ENCODE assay signal across 11 mouse cellular contexts in the genomic region with DNA sequence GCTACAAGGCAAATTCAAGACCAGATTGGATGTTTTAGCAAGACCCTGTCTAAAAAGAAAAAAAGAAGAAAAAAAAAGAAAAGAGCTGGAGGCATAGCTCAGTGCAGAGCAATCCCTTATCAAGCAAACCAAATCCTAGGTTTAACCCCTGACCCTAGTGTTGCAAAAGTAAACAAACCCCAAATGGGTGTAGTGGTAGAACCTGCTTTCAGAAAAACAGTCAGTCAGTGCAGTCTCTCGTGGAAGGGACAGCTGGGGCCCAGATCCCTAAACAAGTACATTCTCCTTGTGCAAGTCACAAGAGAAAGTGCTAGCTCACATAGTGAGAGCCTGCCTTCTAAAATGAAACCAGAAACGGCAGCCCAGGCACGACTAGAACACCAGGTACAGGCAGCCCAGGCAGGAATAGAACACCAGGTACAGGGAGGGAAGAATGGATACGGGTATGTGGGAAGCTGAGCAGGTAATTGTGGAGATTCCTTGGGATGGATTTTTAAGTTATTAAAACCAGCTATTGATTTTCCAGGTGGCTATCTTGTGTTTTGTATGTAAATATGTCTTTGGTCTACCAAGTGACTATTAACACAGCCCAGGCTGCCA. TPM values are rescaled to one million over a fixed set of nuclear protein-coding genes. Genes with fewer than 3 reads are reported as not detected.
DNase-seq lines count a peak whose midpoint lies in the region; ATAC-seq lines count a peak whose summit lies in the region.
"Had no signal": no experiment of that assay in that cellular context is flagged by ENCODE, and none has a peak within 500 bp of the region (broad histone marks: within the 10 kb centered on the region; RNA-seq: fewer than 3 reads in every experiment).

No protein-coding gene starts in this region.

- DNase-seq in gastrocnemius, postnatal 10 days: peak; percentile 44
- no peak for DNase-seq in gastrocnemius, postnatal 25 days
- peak; percentile 38 to 41 for DNase-seq in right cerebral cortex, postnatal 10 days (ENCODE audit: low spot score in 2 of 2)
- DNase-seq in right cerebral cortex, postnatal 25 days: no peak
- no peak for DNase-seq in liver, embryonic 11.5 days (ENCODE audit: low spot score)
- peak; percentile 50 for DNase-seq in thymus, postnatal 4 days
- DNase-seq in midbrain, embryonic 11.5 days (ENCODE audit: low spot score, missing footprints): no peak
- no peak for DNase-seq in frontal cortex, postnatal 14 days (ENCODE audit: low spot score in 2 of 2)

- H3K9ac ChIP-seq in liver, embryonic 11.5 days (ENCODE audit: low read depth, low read length): no peak overlapping the region
- H3K9ac ChIP-seq in midbrain, embryonic 11.5 days (ENCODE audit: low read length): no peak overlapping the region
- H3K9ac ChIP-seq: limb, embryonic 12.5 days had no signal

- H3K4me2 ChIP-seq in liver, embryonic 11.5 days: peak overlapping the region; percentile 26
- no peak overlapping the region for H3K4me2 ChIP-seq in midbrain, embryonic 11.5 days
- H3K4me2 ChIP-seq: limb, embryonic 12.5 days had no signal

- peaks cover 5% of the 10 kb centered on the region for H3K4me1 ChIP-seq in liver, embryonic 11.5 days (replicated peaks; ENCODE audit: control insufficient read depth, insufficient read depth, low read length)
- no peaks in the 10 kb centered on the region for H3K4me1 ChIP-seq in midbrain, embryonic 11.5 days (ENCODE audit: control insufficient read depth, insufficient read depth, low read length)
- H3K4me1 ChIP-seq: limb, embryonic 12.5 days had no signal

- no peaks in the 10 kb centered on the region for H3K27me3 ChIP-seq in liver, embryonic 11.5 days (replicated peaks; ENCODE audit: control insufficient read depth, insufficient read depth, low read length)
- H3K27me3 ChIP-seq in midbrain, embryonic 11.5 days (ENCODE audit: control insufficient read depth, insufficient read depth, low read length): no peaks in the 10 kb centered on the region
- H3K27me3 ChIP-seq: limb, embryonic 12.5 days had no signal

- H3K9me3 ChIP-seq in liver, embryonic 11.5 days (ENCODE audit: control insufficient read depth, low read length): no peaks in the 10 kb centered on the region
- H3K9me3 ChIP-seq in midbrain, embryonic 11.5 days (ENCODE audit: control insufficient read depth, low read length): no peaks in the 10 kb centered on the region
- H3K9me3 ChIP-seq: limb, embryonic 12.5 days had no signal

- ATAC-seq in liver, embryonic 11.5 days (replicated peaks; ENCODE audit: low FRiP score): no peak
- ATAC-seq in midbrain, embryonic 11.5 days (ENCODE audit: low FRiP score): no peak

- 45% methylated on average over 4 of the region's 4 CpGs for WGBS in liver, embryonic 11.5 days
- WGBS in midbrain, embryonic 11.5 days: 60% methylated on average over 4 of the region's 4 CpGs

- no peak overlapping the region for H3K4me3 ChIP-seq in liver, embryonic 11.5 days (ENCODE audit: low read depth, low read length)
- no peak overlapping the region for H3K4me3 ChIP-seq in midbrain, embryonic 11.5 days (ENCODE audit: low read depth, low read length)
- H3K4me3 ChIP-seq: limb, embryonic 12.5 days had no signal

- H3K27ac ChIP-seq in liver, embryonic 11.5 days (ENCODE audit: low read depth, low read length): 0 out of 2 replicates have a peak overlapping the region, but pooled peaks have one; percentile 11
- no peak overlapping the region for H3K27ac ChIP-seq in midbrain, embryonic 11.5 days (ENCODE audit: low read depth, low read length)
- H3K27ac ChIP-seq: limb, embryonic 12.5 days had no signal

- H3K36me3 ChIP-seq in liver, embryonic 11.5 days (ENCODE audit: control insufficient read depth, insufficient read depth, low read length): no peaks in the 10 kb centered on the region
- H3K36me3 ChIP-seq in midbrain, embryonic 11.5 days (ENCODE audit: control insufficient read depth, insufficient read depth, low read length): no peaks in the 10 kb centered on the region
- H3K36me3 ChIP-seq: limb, embryonic 12.5 days had no signal

RNA-seq across cellular contexts. Expression of a gene that starts 13.6 kb away (rescaled TPM):
- not detected for total RNA-seq in gastrocnemius, postnatal 10 days (2021)
- not detected for total RNA-seq in gastrocnemius, postnatal 25 days (2021)
- polyA plus RNA-seq in liver, embryonic 11.5 days (2014; fragmentation: Nextera tagmentation; extraction: Ambion mirVana): not detected in 2 replicates
- not detected in 2 replicates for polyA plus RNA-seq in midbrain, embryonic 11.5 days (2014; fragmentation: Nextera tagmentation; extraction: Ambion mirVana)
- total RNA-seq: heart, postnatal 25 days; monocyte, adult 5-6 weeks had no signal
- polyA plus RNA-seq: limb, embryonic 12.5 days had no signal

RNA-seq across cellular contexts. Expression of a gene that starts 25.4 kb away (rescaled TPM):
- total RNA-seq in gastrocnemius, postnatal 10 days (2021): 1 to 10 TPM in 1 of 2 experiments, under 1 TPM in 1; 0.56 to 4.4 TPM
- under 1 TPM in 1 of 2 experiments, not detected in 1; 0.19 TPM for total RNA-seq in gastrocnemius, postnatal 25 days (2021)
- polyA plus RNA-seq in liver, embryonic 11.5 days (2014; fragmentation: Nextera tagmentation; extraction: Ambion mirVana): 9.3 and 10.6 TPM in 2 replicates
- polyA plus RNA-seq in midbrain, embryonic 11.5 days (2014; fragmentation: Nextera tagmentation; extraction: Ambion mirVana): 0.12 and 0.31 TPM in 2 replicates

Comparison
In these comparisons a context has a peak if more than half of its experiments do, and no peak if none do; other contexts are left out.
1. DNase-seq: peak in gastrocnemius, postnatal 10 days (single experiment), right cerebral cortex, postnatal 10 days (2 of 2) and thymus, postnatal 4 days (single experiment); none in gastrocnemius, postnatal 25 days (single experiment), right cerebral cortex, postnatal 25 days (single experiment), liver, embryonic 11.5 days (single experiment), midbrain, embryonic 11.5 days (single experiment) and frontal cortex, postnatal 14 days (0 of 2).